Mouse (Mus musculus) adipocyte (in vitro differentiated cells): ENCODE results near the gene Nsun5.

ENCODE experiments used
- DNase-seq: peaks from one replicate; pipeline ENCODE4 v3.0.0-alpha.2; 2016; ENCODE audit warnings: low spot score

Gene Nsun5

DNA sequence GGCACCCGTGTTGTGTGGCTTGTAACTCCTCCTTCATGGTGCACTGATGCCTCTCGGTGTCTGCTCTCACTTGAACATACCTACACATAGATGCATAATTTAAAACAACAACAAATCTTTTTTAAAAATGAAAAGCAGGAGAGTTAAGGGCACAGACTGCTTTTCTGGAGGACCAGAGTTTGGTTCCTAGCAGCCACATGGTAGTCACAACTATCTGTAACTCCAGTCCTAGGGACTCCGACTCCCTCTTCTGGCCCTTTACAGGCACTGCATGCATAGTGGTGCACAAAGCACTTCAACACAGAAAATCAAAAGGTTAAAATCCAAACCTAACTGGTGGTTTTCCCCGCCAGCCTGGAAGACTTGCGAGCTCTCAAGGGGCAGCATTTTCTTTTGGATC lies 3.8 kb downstream of the Nsun5 start:
- no peak for DNase-seq

DNA sequence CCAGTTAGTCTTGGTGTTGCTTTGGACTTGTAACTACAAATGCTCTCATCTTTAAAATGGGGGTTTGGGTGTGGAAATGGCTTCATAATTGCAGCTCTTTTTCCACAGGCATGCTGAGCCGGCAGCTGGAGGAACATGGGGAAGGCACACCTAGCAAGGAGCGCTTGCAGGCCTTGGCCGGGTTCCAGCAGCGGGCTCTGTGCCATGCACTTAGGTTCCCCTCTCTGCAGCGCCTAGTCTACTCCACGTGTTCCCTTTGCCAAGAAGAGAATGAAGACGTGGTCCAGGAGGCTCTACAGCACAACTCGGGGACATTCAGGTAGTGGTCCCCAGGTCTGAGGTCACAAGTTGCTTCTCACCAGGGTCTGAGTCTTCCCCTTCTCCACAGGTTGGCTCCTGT lies 5.4 kb downstream of the Nsun5 start:
- DNase-seq, result no peak

DNA sequence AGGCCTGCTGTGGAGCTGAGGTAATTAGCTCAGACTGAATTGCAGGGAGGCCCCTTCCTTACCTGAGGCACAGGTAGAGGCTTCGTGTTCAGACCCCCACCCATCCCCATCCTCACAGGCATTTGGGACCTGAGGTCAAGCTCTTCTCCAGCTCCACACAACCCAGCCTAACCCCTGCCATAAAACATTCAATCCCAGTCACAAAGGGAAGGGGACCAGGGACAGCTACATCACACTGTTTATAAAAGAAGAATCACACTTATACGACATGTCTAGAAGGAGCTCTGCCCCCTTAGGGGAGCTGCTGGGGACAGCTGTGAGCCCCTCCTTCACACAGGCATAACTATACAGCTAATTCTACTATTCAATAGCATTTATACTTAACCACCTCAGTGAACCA lies 6.6 kb downstream of the Nsun5 start:
- no peak for DNase-seq

DNA sequence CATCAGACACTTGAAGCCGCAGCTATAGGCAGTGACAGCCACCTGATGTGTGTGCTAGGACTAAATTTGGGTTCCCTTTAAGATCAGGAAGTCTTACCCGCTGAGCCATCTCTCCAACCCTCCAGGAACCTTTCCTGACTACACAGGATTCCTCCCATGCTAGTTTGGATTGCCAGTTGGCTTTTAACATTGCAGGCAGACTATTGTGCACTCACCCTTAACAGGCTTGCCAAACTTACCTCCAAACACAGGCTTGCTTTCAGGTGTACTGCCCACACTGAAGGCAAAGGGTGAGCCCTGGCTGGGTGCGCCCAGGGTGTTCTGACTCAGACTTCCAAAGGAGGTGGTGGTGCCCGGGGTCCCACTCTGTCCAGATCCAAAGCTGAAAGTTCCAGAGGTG lies 10.9 kb downstream of the Nsun5 start:
- DNase-seq, result no peak

GRCm38 (mm10) chr5:135381356-135381925 lies 11.7 kb downstream of the Nsun5 start:
- no peak for DNase-seq

DNA sequence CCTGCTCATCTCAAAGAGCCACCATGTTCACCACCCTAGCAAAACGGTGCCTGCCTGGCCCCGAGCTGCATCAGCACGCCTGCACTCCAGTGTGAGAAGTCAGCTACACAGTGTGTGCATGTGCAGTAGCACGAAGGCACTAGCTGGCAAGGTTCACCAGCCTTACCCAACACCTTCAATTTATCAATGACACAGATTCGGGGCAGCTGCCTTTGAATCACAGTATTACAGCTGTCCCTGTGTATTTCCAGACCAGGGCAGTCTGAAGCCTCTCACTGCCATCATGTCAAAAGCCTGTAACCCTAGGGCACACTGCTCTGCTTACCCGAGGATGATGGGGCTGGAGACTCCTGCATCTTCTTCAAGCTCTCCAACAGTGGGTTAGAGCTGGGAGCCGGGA lies 13.0 kb downstream of the Nsun5 start:
- no peak for DNase-seq

DNA sequence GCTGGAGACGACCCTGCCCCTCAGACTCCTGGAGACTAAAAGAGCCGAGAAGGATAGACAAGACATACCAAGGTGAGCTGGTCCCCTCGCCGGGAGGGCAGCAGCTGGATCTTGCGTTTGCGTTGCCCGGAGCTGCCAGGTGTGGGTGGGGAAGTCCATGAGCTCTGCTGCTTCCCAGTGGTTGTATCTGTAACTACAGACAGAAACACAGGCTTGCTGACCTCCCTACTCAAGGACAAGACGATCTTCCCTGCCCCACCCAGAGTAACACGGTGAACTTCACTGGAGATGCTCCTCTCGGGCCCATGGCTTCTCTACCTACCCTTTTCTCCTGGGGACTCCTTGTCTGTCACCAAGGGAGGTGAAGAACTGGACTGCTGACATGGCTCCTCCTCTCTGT lies 14.0 kb downstream of the Nsun5 start:
- no peak for DNase-seq

GRCm38 (mm10) chr5:135394004-135394823 lies 24.5 kb downstream of the Nsun5 start, which contains the start of gene Pom121:
Pom121 (minus strand) TSS chr5:135394546.
- peak; percentile 76 for DNase-seq

- peak; percentile 64 for DNase-seq
These were observed 26.1 kb downstream of the Nsun5 start for GRCm38 (mm10) chr5:135395826-135396225.

DNA sequence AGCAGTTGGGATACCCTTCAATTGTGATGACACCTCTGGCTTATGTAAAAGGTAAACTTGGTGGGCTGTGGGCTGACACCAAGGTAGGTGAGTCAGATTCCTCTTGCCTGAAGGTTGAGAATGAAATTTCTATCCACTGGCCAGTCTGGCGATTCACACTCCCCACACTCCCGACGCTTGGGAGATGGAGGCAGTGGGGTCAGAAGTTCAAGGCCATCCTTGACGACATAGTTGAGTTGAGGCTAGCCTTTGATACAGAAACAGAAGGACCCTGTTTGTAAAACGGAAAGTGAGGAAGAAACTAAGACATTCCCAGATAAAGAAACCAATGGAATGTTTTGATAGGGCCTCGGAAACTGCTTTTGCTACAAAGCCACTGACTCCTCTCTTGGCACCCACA lies 29.6 kb downstream of the Nsun5 start:
- DNase-seq, result no peak

DNA sequence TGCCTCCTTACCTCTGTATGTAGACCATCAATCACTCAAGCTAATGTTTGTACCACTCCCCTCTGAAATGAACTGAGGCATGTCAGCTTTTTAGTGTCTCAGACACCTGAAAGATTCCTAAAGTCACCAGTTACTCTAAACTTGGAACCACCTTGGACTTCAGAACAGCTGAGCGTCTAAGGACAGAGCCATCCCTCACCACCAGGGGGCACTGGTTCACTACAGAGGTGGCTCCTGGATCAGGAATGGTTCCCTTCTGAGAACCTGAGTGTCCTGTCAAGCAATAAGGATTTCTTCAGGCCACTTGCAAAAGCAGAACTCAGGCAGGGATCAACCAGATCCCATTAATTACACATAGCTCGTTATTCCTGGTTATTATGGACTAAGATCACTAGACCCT lies 30.5 kb downstream of the Nsun5 start:
- DNase-seq, result peak; percentile 93

DNA sequence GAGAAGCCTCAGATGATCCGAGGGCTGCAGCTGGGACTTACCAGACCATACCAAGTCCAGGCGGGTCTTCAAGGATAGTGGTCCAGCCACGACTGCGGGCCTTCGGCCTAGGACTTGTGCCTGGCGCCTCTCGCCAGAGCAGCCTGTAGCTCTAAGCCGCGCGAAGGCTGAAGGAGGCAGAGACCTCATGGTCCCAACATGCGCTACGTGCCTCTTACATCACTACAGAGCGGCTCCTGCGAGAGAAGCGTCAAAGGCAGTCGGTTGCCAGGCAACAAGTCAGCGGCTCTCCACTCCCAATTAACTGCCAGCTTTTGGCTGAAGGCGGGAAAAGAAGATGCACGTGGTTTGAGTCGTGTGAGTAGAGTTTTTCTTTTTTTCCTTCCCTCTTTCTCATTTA lies 34.9 kb downstream of the Nsun5 start:
- no peak for DNase-seq

DNA sequence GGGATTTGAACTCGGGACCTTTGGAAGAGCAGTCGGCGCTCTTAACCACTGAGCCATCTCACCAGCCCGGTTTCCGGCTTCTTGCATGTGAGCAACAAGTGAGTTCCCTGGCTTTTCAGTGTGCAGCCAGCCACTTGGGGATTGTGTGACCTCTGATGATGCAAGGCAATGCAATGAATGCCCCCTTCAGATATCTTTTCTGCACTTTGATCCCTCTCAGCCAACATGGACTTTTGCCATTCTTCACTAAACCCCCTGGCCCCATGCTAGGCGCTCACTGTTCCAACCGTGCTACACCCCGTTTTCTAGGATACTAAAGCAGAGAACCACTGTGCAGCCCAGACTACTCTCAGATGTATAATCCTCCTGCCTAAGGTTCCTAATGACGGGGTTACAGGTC lies 35.7 kb downstream of the Nsun5 start:
- no peak for DNase-seq

GRCm38 (mm10) chr5:135408114-135408513 lies 38.4 kb downstream of the Nsun5 start:
- DNase-seq, result no peak

- DNase-seq, result no peak
These were observed 40.5 kb downstream of the Nsun5 start for GRCm38 (mm10) chr5:135410266-135410665.
